Mouse (Mus musculus) effector memory CD4-positive, alpha-beta T cell, adult 7 months (primary cell): ENCODE results near the gene Gm20877. TPM values are rescaled to one million over a fixed set of nuclear protein-coding genes. Genes with fewer than 3 reads are reported as not detected.

Experiments used
- polyA plus RNA-seq: library from polyadenylated mRNA; unstranded; fragments of 100-300 nt; shearing (Covaris generic); gene quantifications from one replicate; pipeline ENCODE4 v1.2.1, GENCODE M21; 2017

The Gm20877 gene
- not detected for polyA plus RNA-seq

DNA sequence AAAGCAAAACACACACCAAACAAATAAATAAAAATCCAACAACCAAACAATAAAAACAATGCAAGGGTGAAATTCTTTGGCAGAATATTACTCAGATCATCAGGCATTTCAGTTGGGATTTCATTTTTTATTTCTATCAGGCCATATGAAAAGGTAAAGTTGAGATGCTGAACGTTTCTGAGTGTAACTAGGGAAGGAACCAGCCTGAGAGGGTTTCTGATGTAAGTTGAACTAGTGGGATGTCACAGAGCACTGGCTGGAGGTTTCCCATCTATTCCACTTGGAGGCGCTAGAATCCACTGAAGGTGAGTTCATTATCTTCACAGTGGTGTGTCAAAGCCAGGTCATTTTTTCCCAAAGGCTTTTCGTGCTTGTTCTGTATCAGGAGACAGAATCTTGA lies at the start of gene Gm20877:
Gm20877 (plus strand) TSS at position 301 of the 400 bp plus-strand sequence.

